Mouse (Mus musculus): ENCODE data around the gene Derl3. TPM values are rescaled to one million over a fixed set of nuclear protein-coding genes. Genes with fewer than 3 reads are reported as not detected.
"Not testable (repeated sequence)": the region's sequence is repeated elsewhere in the genome, so short reads cannot be mapped to it uniquely, and the experiment has no call there.

The Derl3 gene
- total RNA-seq, 4 experiments from 2014 or later: 1.2 to 2.6 (median 1.6) TPM

GRCm38 (mm10) chr10:75872915-75873542 is 20.2 kb upstream of the Derl3 start:
- DNase-seq: peak; percentile 88

- peak; percentile 41 for DNase-seq
Measured at GRCm38 (mm10) chr10:75873543-75874170, 19.6 kb upstream of the Derl3 start.

GRCm38 (mm10) chr10:75878836-75879235 is 14.4 kb upstream of the Derl3 start:
- DNase-seq: no peak

DNA sequence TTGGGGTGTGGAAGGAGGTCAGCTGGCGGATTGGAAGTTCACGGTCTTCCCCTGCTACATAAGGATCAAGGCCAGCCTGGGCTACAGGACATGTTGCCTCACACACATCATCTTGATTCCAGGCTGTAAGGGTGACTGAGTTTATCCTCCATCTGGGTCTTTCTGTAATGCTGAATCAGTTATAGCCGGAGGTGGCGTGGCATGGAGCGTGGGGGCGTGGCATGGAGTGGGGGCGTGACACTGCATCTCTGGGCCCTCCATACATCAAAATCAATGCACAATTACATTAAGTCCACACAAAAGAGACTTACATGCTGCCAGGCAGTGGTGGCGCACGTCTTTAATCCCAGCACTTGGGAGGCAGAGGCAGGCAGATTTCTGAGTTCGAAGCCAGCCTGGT is 12.9 kb upstream of the Derl3 start:
- DNase-seq: no peak

- peak; percentile 51 for DNase-seq
Measured at GRCm38 (mm10) chr10:75880771-75881577, 12.2 kb upstream of the Derl3 start.

- DNase-seq: no peak
Measured at GRCm38 (mm10) chr10:75881578-75882432, 11.4 kb upstream of the Derl3 start.

GRCm38 (mm10) chr10:75882433-75883231 is 10.6 kb upstream of the Derl3 start:
- DNase-seq: no peak

DNA sequence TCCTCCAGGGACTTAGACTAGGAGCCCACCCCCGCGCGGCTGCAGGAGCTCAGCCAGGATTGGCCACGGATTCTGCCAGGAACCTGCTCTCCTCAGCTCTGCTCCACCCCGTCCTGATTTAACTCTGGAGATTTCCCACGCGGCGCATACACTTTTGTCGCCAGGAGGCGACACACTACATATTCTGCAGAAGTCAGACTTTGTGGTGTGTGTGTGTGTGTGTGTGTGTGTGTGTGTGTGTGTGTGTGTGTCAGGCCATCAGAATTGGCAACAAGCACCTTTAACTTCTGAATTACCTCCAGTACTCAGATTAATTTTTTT is 10.0 kb upstream of the Derl3 start:
- DNase-seq: peak; percentile 75

DNA sequence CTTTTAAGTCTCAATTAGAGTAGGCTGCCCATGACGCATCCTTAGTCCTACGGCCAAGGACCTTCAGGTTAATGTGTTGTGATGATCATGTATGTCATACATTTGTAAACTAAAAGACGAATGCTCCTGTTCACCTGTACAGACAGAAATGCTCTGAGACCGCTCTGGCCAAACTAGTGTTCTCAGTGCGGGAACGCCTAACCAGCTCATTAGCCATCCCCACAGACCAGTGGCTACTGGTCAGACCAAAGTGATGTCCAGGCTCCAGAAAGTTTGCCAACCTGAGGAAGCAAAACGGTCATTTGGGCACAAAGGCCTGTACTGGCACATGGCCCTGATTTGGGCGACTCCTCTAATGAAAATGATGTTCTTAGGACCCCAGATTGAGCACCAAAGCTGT is 8.5 kb upstream of the Derl3 start:
- DNase-seq: no peak

- not testable (repeated sequence) for DNase-seq
Measured at GRCm38 (mm10) chr10:75887504-75887903, 5.7 kb upstream of the Derl3 start.

- DNase-seq: no peak
Measured at GRCm38 (mm10) chr10:75889406-75890153, 3.6 kb upstream of the Derl3 start.

DNA sequence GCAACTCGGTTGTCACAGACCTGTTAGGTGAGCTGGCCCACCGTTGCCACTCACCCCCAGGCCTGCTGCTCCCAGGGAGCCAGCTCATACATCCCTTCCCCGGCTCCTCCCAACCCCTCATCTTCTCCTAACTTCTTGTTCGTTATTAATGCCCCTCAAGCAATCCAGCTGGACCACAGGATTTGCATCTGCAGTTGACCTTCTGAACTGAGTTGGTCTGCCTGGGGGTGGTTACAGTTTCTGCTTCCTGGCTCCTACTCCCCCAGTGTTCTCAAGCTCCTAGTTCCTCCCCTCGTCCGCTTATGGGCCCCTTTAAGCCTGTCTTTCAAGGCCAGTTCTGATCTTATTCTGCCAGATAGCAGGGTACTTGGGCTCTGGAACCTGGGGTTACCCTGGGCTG is 1.4 kb downstream of the Derl3 start:
- DNase-seq: no peak

- no peak for DNase-seq
Measured at GRCm38 (mm10) chr10:75895730-75896129, 2.5 kb downstream of the Derl3 start.

DNA sequence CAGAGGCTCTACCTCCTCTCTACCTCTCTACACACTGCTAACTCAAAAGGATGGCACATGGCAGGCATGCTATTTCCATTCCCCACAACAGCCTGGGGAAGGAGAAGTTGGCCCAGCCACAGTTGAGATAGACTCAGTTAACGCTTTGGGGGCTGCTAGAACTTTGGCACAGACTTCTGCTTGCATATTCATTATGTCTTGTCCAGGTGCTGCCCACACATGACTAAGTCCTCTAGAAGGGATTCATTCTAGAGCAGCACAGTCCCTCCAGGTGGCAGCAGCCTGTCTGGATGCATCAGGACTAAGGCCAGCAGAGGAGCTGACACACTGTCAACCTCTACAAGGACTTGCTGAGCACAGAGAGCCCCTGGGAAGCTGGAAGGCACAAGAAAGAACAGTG is 3.0 kb downstream of the Derl3 start:
- DNase-seq: no peak

DNA sequence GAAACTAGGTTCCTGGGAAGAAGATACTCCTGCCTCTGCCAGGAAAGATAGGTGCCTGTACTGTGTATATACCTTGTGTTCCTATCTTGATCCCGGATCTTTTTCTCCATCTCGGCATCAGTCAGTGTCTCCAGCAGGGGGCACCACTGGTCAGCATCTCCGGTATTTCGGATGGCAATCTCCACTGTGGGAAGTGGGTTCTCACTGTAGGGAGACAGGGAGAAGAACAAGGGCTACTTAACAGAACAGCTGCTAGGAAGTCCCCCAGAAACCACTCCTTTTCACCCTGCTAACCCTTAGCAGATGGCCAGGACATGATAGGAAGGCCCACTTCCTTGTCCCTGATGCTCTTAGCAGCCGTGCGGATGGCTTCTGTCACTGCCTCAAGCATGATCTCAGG is 4.2 kb downstream of the Derl3 start:
- DNase-seq: peak; percentile 56

DNA sequence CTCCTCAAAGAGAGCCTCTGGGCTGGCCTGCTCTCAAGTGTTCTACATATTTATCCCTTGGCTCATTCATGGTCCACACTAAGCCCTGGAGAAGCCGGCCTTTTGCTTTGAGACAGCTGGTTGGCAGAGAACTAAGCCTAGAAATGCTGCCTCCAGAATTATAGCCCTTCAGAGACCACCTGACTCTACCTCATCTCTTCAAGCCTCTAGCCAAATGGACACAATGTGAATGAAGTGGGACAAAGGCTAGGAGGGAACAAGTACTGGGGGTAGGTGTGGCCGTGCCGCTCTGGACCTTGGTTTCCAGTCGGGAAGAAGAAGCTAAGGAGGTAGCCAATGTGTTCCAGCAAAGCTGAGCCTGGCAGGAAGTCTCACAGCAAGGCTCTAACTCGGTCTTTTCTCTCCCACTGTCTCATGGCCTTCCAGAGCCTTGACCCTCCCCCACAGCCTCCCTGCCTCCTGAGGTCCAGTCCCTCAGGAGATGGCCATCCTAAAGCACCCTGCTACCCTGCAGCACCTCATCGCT is 4.9 kb downstream of the Derl3 start:
- no peak for DNase-seq

DNA sequence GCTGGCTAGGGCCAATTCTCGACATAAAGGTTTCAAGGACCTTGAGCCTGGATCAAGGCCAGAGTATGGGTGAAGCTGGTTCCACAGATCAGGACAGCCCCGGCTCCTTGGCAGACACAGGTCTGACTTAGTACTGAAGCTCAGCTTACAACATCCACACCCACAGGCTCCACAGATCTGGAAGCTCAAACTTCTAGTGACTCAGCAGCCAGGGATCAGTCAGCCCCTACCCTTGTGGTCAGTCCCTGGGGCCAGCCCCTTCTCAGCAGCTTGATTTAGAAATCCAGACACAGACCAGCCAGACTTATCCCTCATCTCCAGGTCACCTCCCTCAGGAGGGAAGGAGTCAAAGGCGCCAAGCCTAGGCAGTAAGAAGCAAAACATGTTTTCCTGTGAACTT is 5.6 kb downstream of the Derl3 start:
- DNase-seq: peak; percentile 73

- DNase-seq: no peak
Measured at GRCm38 (mm10) chr10:75904391-75904790, 11.2 kb downstream of the Derl3 start.

DNA sequence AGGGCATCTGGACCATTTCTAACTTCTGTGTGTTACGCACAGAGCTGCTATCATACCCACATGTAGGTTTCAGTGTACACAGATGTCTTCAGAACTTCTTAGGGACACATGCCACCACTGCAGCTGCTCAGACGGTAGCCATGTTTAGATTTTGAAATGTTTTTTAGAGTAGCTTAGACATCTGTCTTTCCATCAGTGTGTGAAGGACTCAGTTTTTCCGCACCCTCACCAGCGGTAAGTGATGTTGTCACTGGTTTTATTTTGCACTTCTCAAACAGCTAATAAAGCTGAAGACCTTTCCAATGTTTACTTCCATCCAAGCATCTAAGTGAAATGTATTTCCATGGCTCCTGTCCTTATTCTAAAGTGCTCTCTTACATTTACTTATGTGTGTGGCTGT is 13.7 kb downstream of the Derl3 start:
- no peak for DNase-seq

GRCm38 (mm10) chr10:75910698-75911097 is 17.5 kb downstream of the Derl3 start:
- no peak for DNase-seq

- DNase-seq: no peak
Measured at GRCm38 (mm10) chr10:75913013-75913589, 19.9 kb downstream of the Derl3 start.

Measured in adrenal gland, adult 8-10 months (tissue).